9 mouse cellular contexts compared by ENCODE assay signal in genomic region chr6:36850422-36851129, GRCm38 (mm10). TPM values are rescaled to one million over a fixed set of nuclear protein-coding genes. Genes with fewer than 3 reads are reported as not detected.
DNase-seq lines count a peak whose midpoint lies in the region; ATAC-seq lines count a peak whose summit lies in the region.
"Had no signal": no experiment of that assay in that cellular context is flagged by ENCODE, and none has a peak within 500 bp of the region (broad histone marks: within the 10 kb centered on the region; RNA-seq: fewer than 3 reads in every experiment).

No protein-coding gene starts in this region.

- 44% methylated on average over 7 of the region's 7 CpGs for WGBS in forebrain, embryonic 16.5 days
- WGBS in stomach, embryonic 16.5 days: 56% methylated on average over 7 of the region's 7 CpGs

- peak; percentile 84 for ATAC-seq in forebrain, embryonic 16.5 days
- peak; percentile 53; the same call in 1 of the 2 replicates for ATAC-seq in stomach, embryonic 16.5 days (ENCODE audit: insufficient read depth, low FRiP score)
- no peak for ATAC-seq in megakaryocyte, adult 5-6 weeks (ENCODE audit: poor library complexity, severe bottlenecking)

- no peak overlapping the region for H3K4me3 ChIP-seq in forebrain, embryonic 16.5 days (replicated peaks; ENCODE audit: low read length)
- no peak overlapping the region for H3K4me3 ChIP-seq in stomach, embryonic 16.5 days (replicated peaks; ENCODE audit: low read length)
- H3K4me3 ChIP-seq: liver, embryonic 13.5 days had no signal

- no peaks in the 10 kb centered on the region for H3K27me3 ChIP-seq in forebrain, embryonic 16.5 days (replicated peaks; ENCODE audit: control insufficient read depth, insufficient read depth, low read length)
- no peaks in the 10 kb centered on the region for H3K27me3 ChIP-seq in stomach, embryonic 16.5 days (ENCODE audit: control insufficient read depth, insufficient read depth, low read length)
- H3K27me3 ChIP-seq: liver, embryonic 13.5 days had no signal

- peaks cover 6% of the 10 kb centered on the region for H3K4me1 ChIP-seq in forebrain, embryonic 16.5 days (replicated peaks; ENCODE audit: control insufficient read depth, insufficient read depth, low read length)
- no peaks in the 10 kb centered on the region for H3K4me1 ChIP-seq in stomach, embryonic 16.5 days (ENCODE audit: control insufficient read depth, insufficient read depth, low read length)
- H3K4me1 ChIP-seq: liver, embryonic 13.5 days had no signal

- H3K36me3 ChIP-seq in forebrain, embryonic 16.5 days (ENCODE audit: control insufficient read depth, insufficient read depth): 0 out of 2 replicates have a peak, but pooled peaks cover 3% of the 10 kb centered on the region
- no peaks in the 10 kb centered on the region for H3K36me3 ChIP-seq in stomach, embryonic 16.5 days (ENCODE audit: control insufficient read depth, insufficient read depth, low read length)
- H3K36me3 ChIP-seq: liver, embryonic 13.5 days had no signal

- H3K4me2 ChIP-seq in forebrain, embryonic 16.5 days (ENCODE audit: low read length): no peak overlapping the region
- H3K4me2 ChIP-seq in stomach, embryonic 16.5 days (ENCODE audit: low read depth, low read length): no peak overlapping the region
- H3K4me2 ChIP-seq: liver, embryonic 13.5 days had no signal

- no peaks in the 10 kb centered on the region for H3K9me3 ChIP-seq in forebrain, embryonic 16.5 days (ENCODE audit: control insufficient read depth, low read length)
- H3K9me3 ChIP-seq in stomach, embryonic 16.5 days (replicated peaks; ENCODE audit: control insufficient read depth, low read length): no peaks in the 10 kb centered on the region
- H3K9me3 ChIP-seq: liver, embryonic 13.5 days had no signal

- DNase-seq in gastrocnemius, postnatal 10 days: peak; percentile 59
- no peak for DNase-seq in gastrocnemius, adult 8-10 months (ENCODE audit: low spot score in 2 of 2)
- peak; percentile 90 for DNase-seq in adrenal gland, postnatal 14 days
- DNase-seq in layer of hippocampus, adult 9-10 months (ENCODE audit: low spot score): peak; percentile 50
- DNase-seq in lung, postnatal 10 days: peak; percentile 76
- DNase-seq: liver, embryonic 13.5 days had no signal

- H3K27ac ChIP-seq in forebrain, embryonic 16.5 days (ENCODE audit: low read length): peak overlapping the region; percentile 9; the same call in 1 of the 2 replicates
- H3K27ac ChIP-seq in stomach, embryonic 16.5 days (ENCODE audit: low read length): no peak overlapping the region
- H3K27ac ChIP-seq: liver, embryonic 13.5 days had no signal

- H3K9ac ChIP-seq in forebrain, embryonic 16.5 days (replicated peaks; ENCODE audit: low read depth, low read length): no peak overlapping the region
- H3K9ac ChIP-seq in stomach, embryonic 16.5 days (ENCODE audit: low read length): no peak overlapping the region
- H3K9ac ChIP-seq: liver, embryonic 13.5 days had no signal

RNA-seq across cellular contexts. Expression of gene Ptn, which starts 40.6 kb away (rescaled TPM):
- total RNA-seq in gastrocnemius, postnatal 10 days (2021): 10 to 100 TPM; 48.4 to 57.8 TPM
- total RNA-seq in gastrocnemius, adult 8-10 months (2022): 1 to 10 TPM in 2 of 4 experiments, under 1 TPM in 2; 0.51 to 1.3 (median 0.92) TPM
- 58.7 and 59.5 TPM in 2 replicates for total RNA-seq in adrenal gland, postnatal 14 days (2021)
- polyA plus RNA-seq in forebrain, embryonic 16.5 days (2015; fragmentation: Nextera tagmentation; extraction: Ambion mirVana): 472 and 585 TPM in 2 replicates
- 314 and 411 TPM in 2 replicates for polyA plus RNA-seq in stomach, embryonic 16.5 days (2015; fragmentation: Nextera tagmentation; extraction: Ambion mirVana)
- total RNA-seq in megakaryocyte, adult 5-6 weeks (2015): not detected in 2 replicates
- not detected in 2 replicates for total RNA-seq in megakaryocyte, adult 5-6 weeks (2017)

Comparison
In these comparisons a context has a peak if more than half of its experiments do, and no peak if none do; other contexts are left out.
1. DNase-seq: peak in gastrocnemius, postnatal 10 days (single experiment), adrenal gland, postnatal 14 days (single experiment), layer of hippocampus, adult 9-10 months (single experiment) and lung, postnatal 10 days (single experiment); none in gastrocnemius, adult 8-10 months (0 of 2).
2. RNA of gene Ptn, which starts 40.6 kb away (total RNA-seq): 58.7 to 59.5 TPM in adrenal gland, postnatal 14 days and 48.4 to 57.8 TPM in gastrocnemius, postnatal 10 days; 0.51 to 1.3 TPM in gastrocnemius, adult 8-10 months and not detected in megakaryocyte, adult 5-6 weeks; every median in the first group is over 10 times any median in the second.